Mouse (Mus musculus) thymus, postnatal 14 days (tissue): ENCODE results near the gene Mpdu1.
"Not testable (repeated sequence)": the region's sequence is repeated elsewhere in the genome, so short reads cannot be mapped to it uniquely, and the experiment has no call there.

Experiments used
- DNase-seq: peaks from one replicate; pipeline ENCODE4 v3.0.0; 2021

Gene Mpdu1

GRCm38 (mm10) chr11:69663795-69664194 is 1.4 kb upstream of the Mpdu1 start:
- DNase-seq, result no peak

- no peak for DNase-seq
Observed at GRCm38 (mm10) chr11:69662967-69663671, 677 bp upstream of the Mpdu1 start.

GRCm38 (mm10) chr11:69661221-69661881 is 1.1 kb downstream of the Mpdu1 start:
- no peak for DNase-seq

GRCm38 (mm10) chr11:69657462-69657881 is 5.0 kb downstream of the Mpdu1 start:
- no peak for DNase-seq

GRCm38 (mm10) chr11:69656617-69657461 is 5.6 kb downstream of the Mpdu1 start:
- DNase-seq, result peak; percentile 67

- no peak for DNase-seq
Observed at GRCm38 (mm10) chr11:69656065-69656455, 6.4 kb downstream of the Mpdu1 start.

GRCm38 (mm10) chr11:69655264-69656064 is 7.0 kb downstream of the Mpdu1 start, which contains the start of gene Sox15:
TSS of gene Sox15 (plus strand) at chr11:69655314.
- DNase-seq, result peak; percentile 47

- DNase-seq, result no peak
Observed at GRCm38 (mm10) chr11:69654760-69655159, 7.7 kb downstream of the Mpdu1 start.

GRCm38 (mm10) chr11:69653399-69653798 is 9.0 kb downstream of the Mpdu1 start:
- no peak for DNase-seq

- no peak for DNase-seq
Observed at GRCm38 (mm10) chr11:69645860-69646259, 16.6 kb downstream of the Mpdu1 start.

GRCm38 (mm10) chr11:69635471-69635870 is 27.0 kb downstream of the Mpdu1 start:
- no peak for DNase-seq

- DNase-seq, result no peak
Observed at GRCm38 (mm10) chr11:69633128-69633866, 29.1 kb downstream of the Mpdu1 start.

GRCm38 (mm10) chr11:69632284-69633089 is 30.0 kb downstream of the Mpdu1 start, which contains the start of gene Fxr2:
TSS of gene Fxr2 (plus strand) at chr11:69632990.
- peak; percentile 100 for DNase-seq

- DNase-seq, result peak; percentile 21
Observed at GRCm38 (mm10) chr11:69629802-69630201, 32.6 kb downstream of the Mpdu1 start.

GRCm38 (mm10) chr11:69628286-69628685 is 34.2 kb downstream of the Mpdu1 start:
- peak; percentile 71 for DNase-seq

- DNase-seq, result not testable (repeated sequence)
Observed at GRCm38 (mm10) chr11:69624339-69624738, 38.1 kb downstream of the Mpdu1 start.

- DNase-seq, result no peak
Observed at GRCm38 (mm10) chr11:69623006-69623405, 39.4 kb downstream of the Mpdu1 start.

GRCm38 (mm10) chr11:69622406-69622805 is 40.0 kb downstream of the Mpdu1 start:
- no peak for DNase-seq

GRCm38 (mm10) chr11:69621571-69622268 is 40.7 kb downstream of the Mpdu1 start, which contains the start of gene Sat2:
TSS of gene Sat2 (plus strand) at chr11:69622024.
- no peak for DNase-seq
